Mouse (Mus musculus) bone marrow macrophage, adult 2 months (primary cell): ENCODE measurements at regions not wholly inside any gene's neighbourhood (a gene's known extent, or its start where the extent isn't known, plus 50 kb on each side); places are given as distances from the start of the nearest gene placed in this dataset.

ENCODE experiments used
- CTCF ChIP-seq: IDR thresholded peaks from 2 replicates; pipeline ENCODE4 v1.5.1; 2012; ENCODE audit warnings: low read depth, mild to moderate bottlenecking, low read length, moderate library complexity
- POLR2A ChIP-seq: IDR thresholded peaks from 2 replicates; pipeline ENCODE4 v1.6.1; 2012; ENCODE audit warnings: mild to moderate bottlenecking, low read depth, low read length, borderline replicate concordance

DNA sequence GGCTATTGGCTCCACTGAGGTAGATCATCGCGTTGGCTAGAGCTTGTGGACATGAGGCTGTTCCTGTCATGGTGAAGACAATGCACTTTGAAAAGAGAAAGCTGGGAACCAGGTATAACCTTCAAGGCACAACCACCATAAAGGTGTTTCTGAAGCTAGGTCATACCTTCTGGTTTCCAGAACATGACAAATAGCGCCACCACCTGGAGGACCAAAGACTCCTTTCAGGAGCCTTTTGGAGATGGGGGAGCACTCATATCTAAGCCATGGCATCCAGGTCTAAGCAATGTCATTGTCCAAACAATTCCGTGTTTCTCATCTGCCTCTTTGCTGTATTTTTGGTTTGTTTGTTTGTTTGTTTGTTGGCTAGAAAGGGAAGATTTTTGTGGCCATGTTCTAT lies 113.7 kb upstream of the Lsm14a start:
- TF ChIP-seq POLR2A (no peak), CTCF (no peak)
